Mouse (Mus musculus) induced T-regulatory cell, adult 2 months (primary cell): ENCODE results near the gene Ttc39b.

Experiments
- DNase-seq: peaks from one replicate; pipeline ENCODE4 v3.0.0-alpha.2; 2012; ENCODE audit warnings: low read depth

Gene Ttc39b

GRCm38 (mm10) chr4:83323910-83324684 is at the start of gene Ttc39b:
TSS of gene Ttc39b (minus strand) at chr4:83324255.
- DNase-seq, result peak; percentile 98

- DNase-seq, result no peak
These were observed 49.3 kb upstream of the Ttc39b start for GRCm38 (mm10) chr4:83373381-83373780.

GRCm38 (mm10) chr4:83357738-83358137 is 33.7 kb upstream of the Ttc39b start:
- no peak for DNase-seq

- peak; percentile 86 for DNase-seq
These were observed 30.7 kb upstream of the Ttc39b start for GRCm38 (mm10) chr4:83354786-83355185.

GRCm38 (mm10) chr4:83353949-83354348 is 29.9 kb upstream of the Ttc39b start:
- peak; percentile 61 for DNase-seq

GRCm38 (mm10) chr4:83353276-83353675 is 29.2 kb upstream of the Ttc39b start:
- no peak for DNase-seq

- DNase-seq, result no peak
These were observed 26.7 kb upstream of the Ttc39b start for GRCm38 (mm10) chr4:83350719-83351118.

GRCm38 (mm10) chr4:83348970-83349369 is 24.9 kb upstream of the Ttc39b start:
- DNase-seq, result peak; percentile 27

GRCm38 (mm10) chr4:83343895-83344294 is 19.8 kb upstream of the Ttc39b start:
- peak; percentile 64 for DNase-seq

GRCm38 (mm10) chr4:83343146-83343823 is 19.2 kb upstream of the Ttc39b start:
- no peak for DNase-seq

GRCm38 (mm10) chr4:83342268-83342970 is 18.4 kb upstream of the Ttc39b start:
- peak; percentile 26 for DNase-seq

- DNase-seq, result peak; percentile 34
These were observed 15.3 kb upstream of the Ttc39b start for GRCm38 (mm10) chr4:83339393-83339792.

- DNase-seq, result no peak
These were observed 13.7 kb upstream of the Ttc39b start for GRCm38 (mm10) chr4:83337717-83338116.

GRCm38 (mm10) chr4:83330369-83330768 is 6.3 kb upstream of the Ttc39b start:
- no peak for DNase-seq

- peak; percentile 44 for DNase-seq
These were observed 5.6 kb upstream of the Ttc39b start for GRCm38 (mm10) chr4:83329615-83330014.

- DNase-seq, result peak; percentile 89
These were observed 4.2 kb upstream of the Ttc39b start for GRCm38 (mm10) chr4:83328026-83328945.

GRCm38 (mm10) chr4:83327526-83327925 is 3.5 kb upstream of the Ttc39b start:
- DNase-seq, result peak; percentile 83

GRCm38 (mm10) chr4:83325366-83325765 is 1.3 kb upstream of the Ttc39b start:
- DNase-seq, result peak; percentile 52

- DNase-seq, result peak; percentile 85
These were observed 703 bp downstream of the Ttc39b start for GRCm38 (mm10) chr4:83323201-83323903.

GRCm38 (mm10) chr4:83319736-83320135 is 4.3 kb downstream of the Ttc39b start:
- peak; percentile 70 for DNase-seq

GRCm38 (mm10) chr4:83318758-83319157 is 5.3 kb downstream of the Ttc39b start:
- peak; percentile 37 for DNase-seq
